Mouse (Mus musculus) left cerebral cortex, adult 8-10 months (tissue): ENCODE data around the gene Ptpru. TPM values are rescaled to one million over a fixed set of nuclear protein-coding genes. Genes with fewer than 3 reads are reported as not detected.

Experiments used
- total RNA-seq, 4 experiments: library from RNA; stranded (reverse); gene quantifications; 2 replicates each; pipeline ENCODE4 v1.2.4; 2022

Ptpru gene
- total RNA-seq, 4 experiments from 2014 or later = 33.5 to 45.1 (median 43.5) TPM

Other genes with a start within 250 kb of the Ptpru start
- gene Mecr, start 5.2 kb upstream of the Ptpru start, total RNA-seq = 10 to 100 TPM; 26.4 to 33.9 (median 31.3) TPM
- 10 to 100 TPM; 59.8 to 68.7 (median 65.7) TPM for gene Srsf4, start 35.3 kb upstream of the Ptpru start, total RNA-seq
- gene Tmem200b, start 83.5 kb upstream of the Ptpru start, total RNA-seq = 10 to 100 TPM in 3 of 4 experiments, 1 to 10 TPM in 1; 9.5 to 11.6 (median 10.2) TPM
- gene Gm10300, start 236.4 kb upstream of the Ptpru start, total RNA-seq = under 1 TPM in 2 of 4 experiments, not detected in 2; 0.15 to 0.33 TPM
- 10 to 100 TPM; 50.5 to 60.6 (median 55.6) TPM for gene Epb41, start 237.0 kb upstream of the Ptpru start, total RNA-seq